Mouse (Mus musculus) c-Kit-negative CD71-positive TER-119-positive erythroid progenitor cells, embryonic 14.5 days (primary cell): ENCODE data around the gene Cabp4.

Experiments
- DNase-seq: peaks from one replicate; pipeline ENCODE4 v3.0.0-alpha.2; 2013; ENCODE audit warnings: low read depth, low spot score

Gene Cabp4

DNA sequence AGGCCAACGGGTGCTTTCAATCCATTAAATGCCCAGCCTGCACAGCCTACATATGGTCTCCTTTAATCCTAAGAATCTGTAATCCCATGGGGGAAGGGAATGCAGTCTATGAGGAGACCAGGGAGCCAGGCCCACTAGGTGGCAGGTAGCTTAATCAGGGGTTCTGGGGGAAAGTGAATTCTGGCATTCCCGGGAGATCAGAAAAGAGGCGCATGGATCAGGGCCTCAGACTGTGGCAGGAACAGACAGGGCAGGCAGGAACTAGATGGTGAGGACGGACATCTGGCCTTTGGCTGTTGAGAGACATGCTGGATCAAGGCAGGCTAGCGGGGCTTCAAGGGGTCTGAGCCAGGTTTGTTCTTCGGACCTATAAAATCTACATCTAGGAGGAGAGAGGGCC, 42.4 kb downstream of the Cabp4 start:
- no peak for DNase-seq

DNA sequence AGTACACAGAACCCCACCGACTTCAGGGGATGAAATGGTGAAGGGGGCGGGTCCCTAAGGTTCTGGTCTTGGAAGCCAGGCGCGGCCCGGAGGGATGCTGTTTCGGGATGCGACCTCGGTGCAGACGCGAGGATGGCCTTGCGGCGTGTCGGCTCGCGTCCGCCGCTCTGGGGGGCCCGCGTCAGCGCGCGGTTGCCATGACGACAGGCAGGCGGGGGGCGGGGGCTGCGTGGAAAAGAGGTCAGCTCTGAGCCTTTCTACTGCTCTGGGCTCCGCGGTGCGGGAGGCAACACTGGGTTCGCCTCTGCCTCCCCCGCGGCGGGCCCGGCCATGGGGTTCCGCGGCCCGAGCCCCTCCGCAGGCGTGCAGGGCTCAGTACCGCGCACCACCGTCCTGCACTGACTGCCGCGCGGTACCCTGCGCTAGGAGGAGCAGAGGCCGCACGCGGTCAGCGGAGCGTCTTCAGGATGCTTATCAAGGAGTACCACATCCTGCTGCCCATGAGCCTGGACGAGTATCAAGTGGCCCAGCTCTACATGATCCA, 43.0 kb downstream of the Cabp4 start:
- no peak for DNase-seq

- DNase-seq: no peak
These were observed 43.8 kb downstream of the Cabp4 start, which contains the start of gene Pitpnm1 for GRCm38 (mm10) chr19:4099837-4100717. Gene Pitpnm1 (plus strand): TSS chr19:4099998.

DNA sequence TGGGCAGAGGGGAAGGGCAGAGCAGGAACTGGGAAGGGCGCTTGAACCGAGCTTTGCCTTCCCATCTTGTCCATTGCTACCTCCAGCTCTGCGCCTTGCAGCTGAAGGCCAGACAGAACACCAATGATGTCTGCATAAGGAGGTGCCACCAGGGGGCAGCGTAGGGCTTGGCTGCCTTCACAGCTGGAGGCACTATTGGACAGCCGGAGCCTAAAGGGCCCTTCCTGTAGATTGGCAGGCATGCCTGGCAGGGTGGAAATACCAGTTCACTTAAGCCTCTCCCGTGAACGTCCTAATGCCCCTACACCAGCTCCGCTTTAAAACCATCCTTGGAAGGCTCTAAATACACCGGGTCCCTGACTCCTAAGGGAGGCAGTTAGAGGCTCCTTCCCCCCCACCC, 44.8 kb downstream of the Cabp4 start:
- peak; percentile 85 for DNase-seq

DNA sequence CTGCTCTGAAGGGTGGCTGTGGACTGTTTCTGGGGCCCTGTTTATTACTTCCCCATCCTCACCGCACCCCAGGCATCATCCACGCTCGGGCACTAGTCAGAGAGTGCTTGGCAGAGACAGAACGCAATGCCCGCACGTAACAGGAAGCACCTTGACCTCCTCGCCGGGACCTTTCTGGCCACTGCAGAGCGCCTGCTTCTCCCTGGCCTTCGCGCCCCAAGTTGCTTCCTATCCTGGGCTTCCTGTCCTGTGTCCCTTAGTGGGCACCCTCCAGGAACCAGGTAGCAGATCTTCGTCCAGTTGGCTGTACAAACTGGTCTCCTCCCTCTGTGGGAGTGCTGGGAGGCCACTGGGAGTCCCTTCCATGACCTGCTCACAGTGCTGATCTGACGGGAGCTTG, 45.4 kb downstream of the Cabp4 start:
- DNase-seq: no peak

GRCm38 (mm10) chr19:4097441-4097825, 46.4 kb downstream of the Cabp4 start:
- peak; percentile 88 for DNase-seq

GRCm38 (mm10) chr19:4096642-4097440, 47.0 kb downstream of the Cabp4 start, which contains the start of gene Cdk2ap2:
Gene Cdk2ap2 (plus strand): TSS chr19:4097182.
- peak; percentile 97 for DNase-seq

DNA sequence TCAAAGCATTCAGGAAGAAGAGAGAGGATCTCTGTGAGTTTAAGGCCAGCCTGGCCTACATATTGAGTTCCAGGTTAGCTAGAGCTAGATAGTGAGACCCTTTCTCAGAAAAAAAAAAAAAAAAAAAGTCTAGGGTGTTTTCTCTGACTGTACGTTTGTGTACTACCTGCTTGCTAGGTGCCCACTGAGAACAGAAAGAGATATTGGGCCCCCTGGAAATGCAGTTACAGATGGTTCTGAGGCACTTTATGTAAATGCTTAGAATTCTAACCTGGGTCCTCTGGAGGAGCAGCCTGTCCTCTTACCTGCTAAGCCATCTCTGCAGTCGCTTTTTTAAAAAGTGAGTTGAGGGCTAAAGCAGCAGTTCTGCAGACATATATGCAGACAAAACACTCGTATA, 48.0 kb downstream of the Cabp4 start:
- no peak for DNase-seq

DNA sequence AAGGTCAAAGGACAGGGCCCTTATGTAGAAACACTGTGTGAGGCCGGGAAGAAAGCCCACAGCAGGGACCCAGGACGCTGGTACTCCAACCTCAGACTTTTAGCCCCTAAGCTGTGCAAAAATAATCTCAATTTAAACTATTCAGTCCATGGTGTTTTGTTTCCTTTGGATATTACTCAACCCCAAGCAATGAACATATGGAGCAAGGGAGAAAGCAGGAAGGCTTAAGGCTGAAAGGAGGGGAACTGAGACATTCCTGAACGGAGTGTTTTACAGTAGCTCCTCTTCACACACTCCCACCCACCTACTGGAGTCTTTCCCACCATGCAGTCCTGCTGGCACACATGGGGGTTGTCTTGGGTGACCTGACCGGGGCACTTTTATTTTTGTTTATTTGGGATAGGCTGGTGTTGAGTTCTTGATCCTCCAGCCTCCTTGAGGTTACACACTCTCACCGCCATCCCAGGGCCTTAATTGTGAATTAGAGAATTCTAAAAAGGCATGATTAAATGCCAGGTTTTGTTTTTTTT, 49.0 kb downstream of the Cabp4 start:
- DNase-seq: no peak

- DNase-seq: no peak
These were observed 49.5 kb downstream of the Cabp4 start for GRCm38 (mm10) chr19:4094348-4094747.

DNA sequence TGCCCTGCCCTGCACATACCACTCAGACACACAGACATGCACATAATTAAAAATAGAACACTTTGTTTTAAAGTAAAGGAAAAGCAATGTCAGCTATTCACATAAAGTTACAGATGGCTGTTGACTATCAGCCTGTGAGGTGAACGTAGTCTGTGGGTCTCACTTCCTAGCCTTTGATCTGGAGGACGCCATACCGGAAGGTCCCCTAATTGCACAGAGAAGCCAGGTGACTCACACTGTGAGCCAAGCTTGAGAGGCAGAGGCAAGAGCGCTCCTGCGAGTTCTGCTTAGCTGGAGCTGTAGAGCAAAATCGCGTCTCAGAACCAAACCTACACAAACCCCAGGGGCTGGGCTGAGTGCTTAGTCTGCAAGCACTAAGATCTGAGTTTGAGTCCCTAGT, 50.1 kb downstream of the Cabp4 start:
- no peak for DNase-seq

DNA sequence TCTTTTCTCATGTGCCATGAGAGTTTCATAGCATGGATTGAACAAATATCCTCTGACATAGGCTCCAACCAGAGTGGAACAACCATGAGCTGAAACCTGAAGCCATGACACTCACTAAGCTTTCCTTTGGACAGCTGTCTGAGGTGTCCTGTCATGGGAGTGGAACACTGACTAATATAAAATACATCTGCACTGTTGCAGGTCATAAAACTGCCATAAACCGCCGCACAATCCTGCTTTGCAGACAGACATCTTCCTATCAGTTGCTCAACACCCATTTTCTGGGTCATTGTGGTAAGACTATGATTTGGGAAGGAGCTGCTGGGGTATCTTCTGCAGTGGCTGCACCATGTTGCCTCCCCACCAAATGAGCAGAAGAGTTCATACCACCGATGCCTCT, 51.1 kb downstream of the Cabp4 start:
- DNase-seq: no peak

DNA sequence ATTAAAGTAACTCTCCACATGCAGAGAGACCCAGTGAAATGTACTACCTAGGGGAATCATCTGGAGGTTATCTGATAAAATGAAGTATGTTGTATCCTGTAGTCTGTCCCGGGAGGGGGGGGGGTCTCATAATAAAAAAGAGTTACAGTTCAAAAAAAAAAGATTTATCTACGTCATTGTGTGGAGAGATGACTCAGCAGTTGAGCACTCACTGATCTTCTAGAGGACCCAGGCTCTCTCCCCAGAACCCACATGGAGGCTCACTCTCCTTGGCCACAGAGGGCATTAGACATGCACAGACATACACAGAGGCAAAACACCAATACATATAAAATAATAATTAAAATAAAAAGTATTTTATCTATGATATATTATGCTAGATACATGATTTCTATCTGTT, 52.5 kb downstream of the Cabp4 start:
- DNase-seq: no peak

GRCm38 (mm10) chr19:4090446-4090845, 53.4 kb downstream of the Cabp4 start:
- DNase-seq: no peak

- DNase-seq: no peak
These were observed 54.7 kb downstream of the Cabp4 start for GRCm38 (mm10) chr19:4089128-4089527.

- no peak for DNase-seq
These were observed 55.7 kb downstream of the Cabp4 start for GRCm38 (mm10) chr19:4088146-4088545.

GRCm38 (mm10) chr19:4087090-4087489, 56.7 kb downstream of the Cabp4 start:
- no peak for DNase-seq

GRCm38 (mm10) chr19:4086156-4086555, 57.7 kb downstream of the Cabp4 start:
- no peak for DNase-seq
